Mouse (Mus musculus) intestine, postnatal 0 days (tissue): ENCODE measurements around the gene Aste1. TPM values are rescaled to one million over a fixed set of nuclear protein-coding genes. Genes with fewer than 3 reads are reported as not detected.

ENCODE experiments used
- ATAC-seq: fragments of 200-750 bp; cut with Nextera tagmentation; 2 replicates; pipeline ENCODE4 v1.8.0; 2017; ENCODE audit warnings: mild to moderate bottlenecking, moderate TSS enrichment, moderate library complexity
- H3K27ac ChIP-seq: fragments of 300-500 bp; sonication (generic); 2 replicates; pipeline ENCODE4 v1.5.1; 2014; ENCODE audit warnings: mild to moderate bottlenecking, low read depth, low read length, moderate library complexity
- H3K27me3 ChIP-seq: fragments of 300-500 bp; sonication (generic); replicated peaks from 2 replicates; pipeline ENCODE4 v1.6.1; 2014; ENCODE audit warnings: low read length, mixed read lengths; ENCODE audit not compliant: control insufficient read depth, insufficient read depth
- H3K36me3 ChIP-seq: fragments of 300-500 bp; sonication (generic); 2 replicates; pipeline ENCODE4 v1.6.1; 2014; ENCODE audit warnings: mild to moderate bottlenecking, moderate library complexity; ENCODE audit not compliant: control insufficient read depth, insufficient read depth
- H3K4me1 ChIP-seq: fragments of 300-500 bp; sonication (generic); replicated peaks from 2 replicates; pipeline ENCODE4 v1.6.1; 2014; ENCODE audit warnings: antibody characterized with exemption, low read length, mixed read lengths; ENCODE audit not compliant: control insufficient read depth, insufficient read depth
- H3K4me2 ChIP-seq: fragments of 300-500 bp; sonication (generic); replicated peaks from 2 replicates; pipeline ENCODE4 v1.6.1; 2014; ENCODE audit warnings: low read depth, mild to moderate bottlenecking, moderate library complexity
- H3K4me3 ChIP-seq: fragments of 300-500 bp; sonication (generic); 2 replicates; pipeline ENCODE4 v1.5.1; 2014; ENCODE audit warnings: low read depth, low read length
- H3K9ac ChIP-seq: fragments of 300-500 bp; sonication (generic); 2 replicates; pipeline ENCODE4 v1.6.1; 2014; ENCODE audit warnings: mild to moderate bottlenecking, low read depth, low read length
- H3K9me3 ChIP-seq: fragments of 300-500 bp; sonication (generic); 2 replicates; pipeline ENCODE4 v1.6.1; 2016; ENCODE audit warnings: mixed run types; ENCODE audit not compliant: control insufficient read depth
- CTCF ChIP-seq: sonication (generic); IDR thresholded peaks from 2 replicates; pipeline ENCODE4 v1.5.1; 2016; ENCODE audit warnings: low read depth, mild to moderate bottlenecking, control low read depth, antibody characterized with exemption, moderate library complexity
- WGBS: fragments of 180-500 bp; shearing (Covaris S2); extraction: QIAGEN DNeasy Blood & Tissue Kit; methylation state at CpG from one replicate; pipeline ENCODE4 v1.1.7; 2014; 5-methylcytosine and 5-hydroxymethylcytosine counted together
- polyA plus RNA-seq: library from polyadenylated mRNA; unstranded; fragments of >200 nt; fragmentation: Nextera tagmentation; extraction: Ambion mirVana; gene quantifications from 2 replicates; pipeline ENCODE4 v1.2.1, GENCODE M21; 2015

Aste1 gene
- polyA plus RNA-seq, 1 experiment from 2014 or later = 10.4 TPM

GRCm38 (mm10) chr9:105387403-105387802 is 7.8 kb upstream of the Aste1 start:
- H3K9me3 ChIP-seq = no peaks in the 10 kb centered on the region
- no peaks in the 10 kb centered on the region for H3K36me3 ChIP-seq
- no peaks in the 10 kb centered on the region for H3K27me3 ChIP-seq
- no peak for ATAC-seq
- H3K9ac ChIP-seq = no peak overlapping the region
- no peak overlapping the region for H3K27ac ChIP-seq
- 80% methylated on average over 5 of the region's 5 CpGs for WGBS
- H3K4me1 ChIP-seq = no peaks in the 10 kb centered on the region
- TF ChIP-seq CTCF = no peak
- no peak overlapping the region for H3K4me3 ChIP-seq
- no peak overlapping the region for H3K4me2 ChIP-seq

GRCm38 (mm10) chr9:105389289-105389688 is 5.9 kb upstream of the Aste1 start:
- no peak overlapping the region for H3K27ac ChIP-seq
- TF ChIP-seq CTCF = peak; percentile 87
- H3K4me3 ChIP-seq = no peak overlapping the region
- H3K36me3 ChIP-seq = no peaks in the 10 kb centered on the region
- no peaks in the 10 kb centered on the region for H3K9me3 ChIP-seq
- no peaks in the 10 kb centered on the region for H3K4me1 ChIP-seq
- no peaks in the 10 kb centered on the region for H3K27me3 ChIP-seq
- H3K9ac ChIP-seq = no peak overlapping the region
- H3K4me2 ChIP-seq = no peak overlapping the region
- 10% methylated on average over 4 of the region's 4 CpGs for WGBS
- no peak for ATAC-seq

DNA sequence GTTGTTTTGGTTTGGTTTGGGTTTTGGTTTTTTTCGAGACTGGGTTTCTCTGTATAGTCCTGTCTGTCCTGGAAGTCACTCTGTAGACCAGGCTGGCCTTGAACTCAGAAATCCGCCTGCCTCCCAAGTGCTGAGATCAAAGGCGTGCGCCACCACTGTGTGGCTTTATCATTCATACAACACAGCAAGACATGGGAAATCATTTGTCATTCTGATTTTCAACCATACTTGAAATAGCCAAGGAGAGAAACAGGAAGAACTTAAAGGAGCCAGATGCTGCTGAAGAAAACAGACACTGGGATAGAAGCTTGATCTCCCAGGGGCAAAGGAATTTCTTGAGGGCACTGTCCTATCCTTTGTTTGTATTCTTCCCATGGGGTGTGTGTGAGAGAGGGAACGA is 4.6 kb upstream of the Aste1 start:
- WGBS = 56% methylated on average over 5 of the region's 5 CpGs
- Histone ChIP-seq H3K36me3 (no peaks in the 10 kb centered on the region), H3K27ac (no peak overlapping the region), H3K4me3 (no peak overlapping the region), H3K4me1 (no peaks in the 10 kb centered on the region), H3K4me2 (no peak overlapping the region), H3K27me3 (no peaks in the 10 kb centered on the region), H3K9me3 (no peaks in the 10 kb centered on the region), H3K9ac (no peak overlapping the region)
- no peak for TF ChIP-seq CTCF
- ATAC-seq = no peak

GRCm38 (mm10) chr9:105394720-105395119 is 472 bp upstream of the Aste1 start:
- peak; percentile 5; the same call in 1 of the 2 replicates for ATAC-seq
- peaks cover 4% of the 10 kb centered on the region; the same call in 1 of the 2 replicates for H3K4me1 ChIP-seq
- peak overlapping the region; percentile 72 for H3K4me2 ChIP-seq
- peaks cover 7% of the 10 kb centered on the region for H3K36me3 ChIP-seq
- H3K9ac ChIP-seq = no peak overlapping the region
- peak overlapping the region; percentile 60 for H3K4me3 ChIP-seq
- 10% methylated on average over 11 of the region's 11 CpGs for WGBS
- no peaks in the 10 kb centered on the region for H3K27me3 ChIP-seq
- no peak overlapping the region for H3K27ac ChIP-seq
- no peak for TF ChIP-seq CTCF
- no peaks in the 10 kb centered on the region for H3K9me3 ChIP-seq

DNA sequence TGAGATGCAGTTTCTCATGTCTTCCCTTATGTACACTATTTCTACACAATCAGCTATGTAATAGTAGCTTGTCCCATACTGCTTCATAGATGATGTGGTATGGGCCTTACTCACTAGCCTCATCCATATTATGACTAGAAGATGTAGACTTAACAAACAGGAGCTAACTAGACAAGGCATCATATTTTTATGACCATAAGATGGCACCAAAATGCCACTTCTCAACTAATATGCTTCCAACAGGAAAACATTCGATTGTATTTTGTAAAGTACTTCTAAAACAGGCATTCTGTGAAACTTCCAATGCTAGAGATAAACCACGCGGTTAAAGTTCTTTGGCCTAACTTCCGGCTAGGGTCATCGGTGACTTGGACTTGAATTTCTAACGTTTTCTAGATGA is 13.4 kb downstream of the Aste1 start:
- Histone ChIP-seq H3K4me1 (no peaks in the 10 kb centered on the region), H3K9ac (no peak overlapping the region), H3K4me3 (no peak overlapping the region), H3K27ac (no peak overlapping the region), H3K9me3 (no peaks in the 10 kb centered on the region), H3K36me3 (peaks cover 38% of the 10 kb centered on the region), H3K27me3 (no peaks in the 10 kb centered on the region), H3K4me2 (no peak overlapping the region)
- WGBS = 92% methylated on average over 6 of the region's 6 CpGs
- ATAC-seq = no peak
- peak; percentile 24; the same call in 1 of the 2 replicates for TF ChIP-seq CTCF

DNA sequence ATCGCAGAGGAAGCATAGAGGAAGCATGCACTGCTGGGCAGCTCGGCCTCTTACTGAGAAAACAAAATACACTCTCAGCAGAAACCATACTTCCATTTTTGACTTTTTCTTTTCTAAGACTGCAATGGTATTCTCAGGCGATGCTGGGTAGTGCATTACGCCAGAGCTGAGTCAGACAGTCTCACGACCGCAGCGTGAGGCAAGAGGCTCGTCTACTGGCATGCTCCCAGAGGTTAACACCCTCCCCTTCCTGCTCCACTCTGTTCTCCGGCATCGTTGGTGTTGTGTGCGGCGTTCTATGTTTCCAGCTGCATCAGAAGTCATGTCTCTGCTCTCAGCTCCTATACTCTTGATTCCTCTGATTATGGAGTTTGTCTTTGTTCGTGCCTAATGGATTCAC is 63.8 kb downstream of the Aste1 start:
- WGBS = 89% methylated on average over 13 of the region's 13 CpGs
- Histone ChIP-seq H3K36me3 (peaks cover 27% of the 10 kb centered on the region), H3K27ac (no peak overlapping the region), H3K27me3 (no peaks in the 10 kb centered on the region), H3K4me1 (no peaks in the 10 kb centered on the region), H3K9ac (no peak overlapping the region), H3K9me3 (no peaks in the 10 kb centered on the region), H3K4me3 (no peak overlapping the region), H3K4me2 (no peak overlapping the region)
- TF ChIP-seq CTCF = no peak
- ATAC-seq = no peak

DNA sequence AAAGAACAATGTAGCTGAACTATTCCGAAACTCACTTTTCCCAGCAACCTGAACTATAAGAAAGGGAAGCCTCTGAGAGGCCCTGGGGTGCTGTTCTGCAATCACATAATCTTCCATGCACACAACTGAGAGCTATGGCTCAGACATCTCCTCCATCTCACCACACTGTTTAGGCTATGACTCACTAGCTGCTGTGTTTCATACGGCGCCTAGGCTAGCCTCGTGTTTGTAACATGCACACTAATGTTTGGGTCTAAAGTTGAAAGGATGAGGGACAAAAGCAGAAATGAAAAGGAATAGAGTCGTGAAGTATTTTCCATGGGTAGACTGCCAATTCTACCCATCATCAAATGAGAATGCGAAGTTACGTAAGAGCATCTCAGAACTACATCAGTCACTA is 66.3 kb downstream of the Aste1 start:
- H3K9me3 ChIP-seq = no peaks in the 10 kb centered on the region
- no peak overlapping the region for H3K9ac ChIP-seq
- ATAC-seq = no peak
- H3K4me3 ChIP-seq = no peak overlapping the region
- no peaks in the 10 kb centered on the region for H3K27me3 ChIP-seq
- WGBS = 89% methylated on average over 7 of the region's 7 CpGs
- H3K36me3 ChIP-seq = peaks cover 27% of the 10 kb centered on the region
- no peak overlapping the region for H3K27ac ChIP-seq
- H3K4me1 ChIP-seq = no peaks in the 10 kb centered on the region
- H3K4me2 ChIP-seq = no peak overlapping the region
- no peak for TF ChIP-seq CTCF

Other genes starting within 250 kb of the Aste1 start
- 0.04 and 0.08 TPM in 2 replicates for gene Nek11, start 132 bp downstream of the Aste1 start, polyA plus RNA-seq
- gene Atp2c1, start 131.9 kb downstream of the Aste1 start, polyA plus RNA-seq = 22.9 and 26.9 TPM in 2 replicates
- gene Pik3r4, start 247.6 kb downstream of the Aste1 start, polyA plus RNA-seq = 8.4 and 8.9 TPM in 2 replicates